Mouse (Mus musculus) MEL-GATA-1-ER (cell line): Measurements from ENCODE around the gene Tbkbp1.

ENCODE experiments used
- DNase-seq: peaks from one replicate; pipeline ENCODE4 v3.0.0-alpha.2; 2012; ENCODE audit warnings: low read depth; ENCODE audit errors: extremely low read depth

Gene Tbkbp1

DNA sequence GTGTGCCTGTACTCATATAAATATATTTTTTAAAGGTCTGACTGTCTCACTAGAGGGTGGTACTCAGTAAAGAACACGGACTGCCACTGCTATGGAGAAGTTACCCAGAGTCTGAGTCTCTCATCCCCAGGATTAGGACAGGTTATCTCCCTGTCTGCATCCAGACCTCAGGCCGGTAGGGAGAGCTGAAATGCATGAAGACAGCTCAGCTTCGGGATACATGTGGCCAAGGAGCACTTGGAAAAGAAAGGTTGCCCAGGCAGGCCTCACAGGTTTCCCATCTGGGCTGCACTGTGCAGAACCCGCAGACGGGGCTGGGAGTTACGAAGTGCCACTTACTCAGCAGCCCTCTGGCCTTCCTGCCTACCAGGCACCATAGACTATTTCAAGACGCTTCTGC lies 5.7 kb upstream of the Tbkbp1 start:
- DNase-seq, result no peak

DNA sequence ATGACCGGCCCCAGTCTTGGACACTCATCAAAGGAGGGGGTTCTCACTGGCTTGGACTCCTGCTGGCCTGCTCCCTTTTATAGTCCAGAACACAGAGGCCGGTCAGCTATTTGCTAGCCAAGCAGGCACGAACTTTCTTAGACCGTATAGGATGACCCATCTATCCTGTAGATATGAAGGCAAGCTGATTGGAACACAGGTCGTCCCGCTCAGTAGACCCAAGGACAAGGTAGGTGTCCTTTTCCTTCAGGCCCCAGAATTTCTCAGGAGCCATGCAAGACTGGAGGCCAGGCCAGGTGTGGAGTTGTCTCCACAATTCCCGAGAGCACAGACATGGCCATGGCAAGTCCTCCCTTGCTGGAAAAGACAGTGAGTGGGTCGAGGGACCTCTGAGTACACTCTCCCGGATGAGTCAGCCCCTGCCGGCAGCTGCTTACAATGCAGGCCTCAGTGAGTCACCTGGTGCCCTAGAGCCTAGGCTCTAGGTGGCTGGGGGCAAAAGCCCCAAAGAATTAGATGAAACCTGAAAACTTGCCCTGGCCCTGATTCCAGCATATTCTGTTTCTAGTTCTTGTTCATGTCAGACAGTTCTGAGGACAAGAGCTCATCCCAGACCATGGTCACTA lies 1.5 kb upstream of the Tbkbp1 start:
- no peak for DNase-seq

DNA sequence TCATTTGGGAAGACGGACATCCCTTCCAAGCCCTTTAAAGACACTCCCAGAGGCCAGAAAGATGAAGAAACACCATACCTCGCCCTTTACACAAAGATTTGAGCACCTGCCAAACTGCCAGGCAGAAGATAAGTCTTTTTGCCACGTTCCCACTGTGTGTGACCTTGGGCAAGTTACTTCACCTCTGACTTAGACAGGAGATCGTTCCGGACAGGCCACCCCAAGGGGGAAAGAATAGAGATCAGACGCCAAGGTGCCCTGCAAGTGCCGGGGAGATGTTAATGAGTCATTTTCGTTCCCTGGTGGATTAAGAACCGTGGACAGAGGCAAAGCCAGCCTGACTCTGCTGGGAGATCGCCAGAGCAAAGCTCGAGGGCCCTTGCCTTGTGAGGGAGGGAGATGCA lies 730 bp upstream of the Tbkbp1 start:
- DNase-seq, result peak; percentile 27

DNA sequence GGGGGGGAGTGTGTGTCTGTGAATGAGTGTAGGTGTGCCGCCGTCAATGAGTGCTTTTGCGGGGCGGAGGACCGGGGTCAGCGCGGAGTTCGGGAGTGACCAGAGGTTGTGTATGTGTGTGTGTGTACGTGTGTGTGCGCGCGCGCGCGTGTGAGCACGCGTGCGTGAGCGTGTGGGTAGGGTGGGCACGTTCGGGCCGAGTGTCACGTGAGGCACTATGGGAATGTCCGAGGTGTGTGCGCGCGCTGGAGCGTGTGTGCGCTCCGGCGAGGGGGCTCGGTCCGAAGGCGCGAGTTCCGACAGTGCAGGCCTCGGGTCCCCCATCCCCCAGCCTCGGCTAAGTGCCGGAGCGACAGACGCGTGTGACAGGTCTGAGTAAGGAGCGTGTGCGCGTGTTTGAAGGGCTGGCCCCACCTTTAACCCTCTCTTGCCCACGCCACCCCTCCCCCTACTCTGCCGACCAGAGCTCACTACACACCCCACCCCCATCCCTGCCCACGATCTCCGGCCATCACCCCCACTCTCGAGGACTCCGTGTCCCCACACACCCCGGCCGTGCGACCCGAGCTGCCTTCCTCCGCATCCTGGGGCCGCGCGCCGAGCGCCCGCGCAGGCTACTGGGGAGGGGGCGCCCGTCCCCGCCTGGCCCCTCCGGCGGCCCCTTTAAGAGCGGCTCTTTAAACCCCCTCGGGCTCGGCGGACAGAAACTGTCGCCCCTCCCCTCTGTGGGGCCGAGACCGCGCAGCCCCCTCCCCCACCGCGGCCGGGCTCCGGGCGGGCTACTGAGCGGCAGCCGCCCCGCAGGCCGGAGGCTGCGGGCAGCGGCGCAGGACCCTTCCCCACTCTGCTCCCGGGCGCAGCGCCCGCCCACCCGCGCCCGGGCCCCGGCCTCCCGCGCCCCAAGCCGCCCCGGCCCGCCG lies 624 bp downstream of the Tbkbp1 start:
- peak; percentile 30 for DNase-seq

DNA sequence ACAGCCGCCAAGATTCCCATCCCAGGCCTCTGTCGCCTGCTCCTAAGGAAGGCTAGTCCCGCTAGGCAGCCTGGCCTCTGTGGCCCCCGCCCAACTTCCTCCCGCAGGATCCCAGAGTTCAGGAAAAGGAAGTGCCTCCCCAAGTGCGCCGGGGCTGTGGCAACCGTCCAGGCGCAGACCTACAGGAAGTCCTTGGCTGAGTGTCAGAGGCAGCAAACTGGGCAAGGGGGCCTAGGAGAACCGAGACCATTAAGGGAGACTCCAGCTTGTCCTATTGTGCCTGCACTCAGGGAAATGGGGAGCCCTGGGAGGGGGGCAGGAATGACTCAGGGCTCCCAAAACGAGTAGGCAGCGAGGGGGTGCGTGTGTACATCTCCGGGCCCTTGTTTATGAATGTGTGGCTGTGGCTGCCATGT lies 1.3 kb downstream of the Tbkbp1 start:
- DNase-seq, result peak; percentile 60

DNA sequence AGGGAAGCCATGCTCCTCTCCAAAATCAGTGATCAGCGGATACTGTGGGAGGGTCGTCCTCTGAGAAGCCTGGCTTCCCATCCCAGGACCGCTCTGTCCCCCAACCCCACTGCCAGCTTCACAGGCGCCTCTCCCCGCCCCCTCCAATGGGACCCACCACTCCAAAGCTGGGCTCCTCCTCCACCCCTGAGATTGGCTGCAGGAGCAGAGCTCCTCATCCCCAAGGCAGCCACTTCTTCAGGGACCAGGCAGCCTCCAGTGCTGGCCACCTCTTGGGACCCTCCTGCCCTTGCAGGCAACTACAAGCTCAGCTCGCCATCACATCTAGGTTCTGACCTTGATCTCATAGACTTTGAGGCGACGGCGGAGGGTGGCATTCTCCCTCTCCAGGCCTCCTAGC lies 2.3 kb downstream of the Tbkbp1 start:
- no peak for DNase-seq

DNA sequence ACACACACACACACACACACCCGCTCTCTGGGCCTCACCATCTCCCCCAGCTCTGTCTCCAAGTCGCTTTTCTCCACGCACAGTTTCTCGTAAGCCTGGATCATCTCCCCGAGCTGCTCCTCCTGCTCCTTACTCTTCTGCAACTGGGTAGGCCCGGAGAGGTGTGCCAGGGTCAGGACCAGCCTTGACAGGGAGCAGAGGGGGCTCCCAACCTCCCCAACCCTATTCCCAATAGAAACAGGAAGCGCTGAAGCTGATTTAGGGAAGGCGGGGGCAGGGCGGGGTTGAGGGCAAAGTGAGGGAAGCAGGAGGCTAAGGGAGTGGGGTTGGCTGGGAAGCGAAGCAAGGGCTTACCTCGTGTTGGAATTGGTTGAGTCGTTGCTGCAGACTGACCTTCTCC lies 2.7 kb downstream of the Tbkbp1 start:
- DNase-seq, result no peak

DNA sequence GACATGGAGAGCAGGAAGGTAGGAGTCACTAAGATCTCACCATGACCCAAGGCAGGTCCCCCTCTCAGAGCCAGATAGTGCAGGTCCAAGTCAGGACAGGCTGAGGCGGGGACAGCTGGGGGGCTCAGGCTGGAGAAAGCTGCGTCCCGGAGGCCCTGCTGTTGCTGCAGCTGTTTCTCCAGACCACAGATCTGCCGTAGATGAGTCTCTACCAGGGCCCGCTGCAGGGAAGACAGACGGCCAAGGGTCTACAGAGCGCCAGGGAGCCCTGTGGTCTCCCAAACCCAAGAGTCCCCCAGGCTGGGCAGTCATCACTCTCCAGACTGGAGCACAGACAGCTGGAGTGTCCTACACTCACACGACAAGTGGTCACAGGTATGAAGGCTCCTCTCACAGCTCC lies 4.0 kb downstream of the Tbkbp1 start:
- no peak for DNase-seq

DNA sequence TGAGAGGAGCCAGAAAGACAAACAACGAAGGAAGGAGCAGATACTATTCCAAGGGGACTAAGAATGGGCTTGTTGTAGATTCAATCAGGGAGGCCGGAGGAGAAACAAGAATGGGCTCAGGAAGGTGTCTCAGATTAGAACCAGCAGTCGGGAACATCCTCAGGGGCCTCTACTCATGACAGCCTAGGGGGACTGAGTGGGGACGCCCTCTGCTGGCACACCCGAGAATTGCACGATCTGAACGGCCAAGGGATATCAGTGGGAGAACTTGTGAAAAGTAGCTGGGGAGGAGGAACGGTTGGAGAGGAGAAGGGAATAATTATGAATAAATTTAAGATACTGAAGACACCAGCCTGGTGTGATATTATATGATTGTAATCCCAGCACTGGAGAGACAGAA lies 4.6 kb downstream of the Tbkbp1 start:
- DNase-seq, result peak; percentile 33

DNA sequence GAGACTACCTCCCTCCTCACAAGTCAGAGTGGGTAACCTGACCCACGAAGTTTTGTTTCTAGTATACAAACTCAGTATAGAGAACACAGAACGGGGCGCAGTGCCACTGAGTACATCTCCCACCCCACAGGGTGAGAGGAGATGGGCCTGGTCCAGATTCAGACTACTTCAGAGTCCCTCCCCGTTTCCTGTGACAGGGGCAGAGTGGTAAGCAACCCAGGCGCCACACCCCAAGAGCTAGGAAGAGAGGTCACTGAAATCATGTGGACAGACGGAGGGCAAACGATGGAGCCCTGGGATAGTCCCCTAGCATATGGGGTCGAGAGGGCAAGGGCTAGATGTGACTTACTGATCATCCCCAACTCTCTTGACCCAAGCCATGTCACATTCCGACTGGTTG lies 5.3 kb downstream of the Tbkbp1 start:
- DNase-seq, result no peak

DNA sequence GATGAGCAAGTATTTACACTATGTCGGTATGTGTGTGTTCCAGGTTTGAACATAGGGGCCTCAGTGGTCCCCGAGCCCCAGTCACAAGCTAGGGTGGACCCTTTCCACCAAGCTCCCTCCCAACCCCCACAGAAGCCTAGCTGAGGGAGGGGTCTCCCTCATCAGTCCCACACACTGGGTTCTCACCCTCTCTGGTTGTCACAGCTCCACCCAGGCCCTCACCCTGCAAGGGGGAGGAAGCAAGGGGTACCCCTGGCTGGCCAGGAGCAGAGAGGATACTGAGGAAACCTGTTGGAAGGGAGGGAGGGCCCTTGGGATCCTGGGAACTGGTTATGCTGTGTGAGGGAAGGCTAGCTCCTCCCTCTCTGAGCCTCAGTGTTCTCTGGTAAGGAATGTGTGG lies 6.0 kb downstream of the Tbkbp1 start:
- DNase-seq, result no peak

DNA sequence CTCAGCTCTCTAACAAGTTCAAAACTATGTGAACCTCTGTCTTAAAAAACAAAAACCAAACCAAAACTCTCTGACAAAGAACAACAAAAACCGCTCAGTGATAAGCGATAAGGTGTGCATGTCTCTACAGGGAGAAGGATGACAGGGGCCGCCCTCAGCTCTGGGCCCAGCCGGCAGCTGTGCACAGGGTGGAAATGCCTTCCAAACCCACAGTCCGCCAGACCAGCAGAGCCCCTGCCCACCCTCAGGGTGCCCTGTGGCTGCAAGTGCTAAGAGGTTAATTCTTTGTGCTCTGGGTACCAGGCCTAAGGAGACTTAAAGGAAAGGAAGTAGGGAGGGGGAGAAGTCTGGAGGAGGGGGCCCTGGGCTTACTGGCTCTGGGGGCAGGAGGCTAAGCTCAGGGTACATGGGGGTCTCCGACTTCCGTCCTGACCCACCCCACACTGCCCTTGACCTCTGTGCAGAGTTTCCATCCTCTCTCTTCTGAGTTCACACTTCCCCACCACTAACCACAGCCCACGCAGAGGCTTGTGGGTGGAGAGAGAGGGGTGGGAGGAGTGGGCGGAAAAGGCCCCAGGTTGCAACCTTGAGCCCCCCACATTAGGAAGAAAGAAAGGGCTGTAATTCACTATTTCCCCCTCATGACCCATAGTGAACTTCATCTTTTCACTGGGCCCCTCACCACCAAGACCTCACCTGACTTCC lies 7.9 kb downstream of the Tbkbp1 start:
- DNase-seq, result no peak

DNA sequence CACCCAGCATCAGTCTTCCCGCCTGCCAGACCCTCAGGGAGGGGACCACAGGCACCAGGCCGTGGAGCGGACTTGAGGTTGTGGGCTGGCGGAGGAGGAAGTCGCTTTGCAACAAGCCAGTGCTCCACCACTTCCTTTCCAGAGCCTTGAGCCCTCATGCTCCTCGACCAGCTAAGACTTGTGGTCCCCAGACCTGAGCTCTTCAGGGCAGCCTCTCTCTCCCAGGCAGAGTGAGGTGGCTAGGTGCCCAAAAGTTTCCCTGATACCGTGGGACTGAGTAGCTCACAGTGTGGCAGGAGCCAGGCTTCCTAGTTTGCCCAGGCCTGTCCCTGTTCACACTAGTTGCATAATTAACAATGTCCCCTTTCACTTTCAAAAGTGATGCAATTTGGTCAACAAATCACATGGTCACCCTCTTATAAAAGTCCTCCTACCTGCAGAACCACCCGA lies 9.1 kb downstream of the Tbkbp1 start:
- no peak for DNase-seq

DNA sequence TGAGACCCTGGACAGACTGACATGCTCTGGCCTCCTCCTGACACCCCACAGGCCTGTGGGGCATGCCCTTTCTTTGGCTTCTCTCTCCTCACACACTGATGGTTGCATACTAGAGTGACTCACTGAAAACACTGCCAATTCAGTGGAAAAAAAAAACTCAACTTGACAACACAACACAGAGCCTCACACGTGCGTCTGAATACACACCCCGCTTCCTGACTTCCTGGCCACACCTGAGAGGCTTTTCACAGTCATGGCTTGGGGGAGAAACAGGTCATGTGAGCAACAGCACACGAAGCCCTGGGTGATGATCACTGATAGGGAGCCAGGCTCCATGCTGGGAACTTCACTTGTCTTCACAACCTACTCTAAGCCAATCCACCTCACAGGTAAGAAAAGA lies 10.5 kb downstream of the Tbkbp1 start:
- no peak for DNase-seq

DNA sequence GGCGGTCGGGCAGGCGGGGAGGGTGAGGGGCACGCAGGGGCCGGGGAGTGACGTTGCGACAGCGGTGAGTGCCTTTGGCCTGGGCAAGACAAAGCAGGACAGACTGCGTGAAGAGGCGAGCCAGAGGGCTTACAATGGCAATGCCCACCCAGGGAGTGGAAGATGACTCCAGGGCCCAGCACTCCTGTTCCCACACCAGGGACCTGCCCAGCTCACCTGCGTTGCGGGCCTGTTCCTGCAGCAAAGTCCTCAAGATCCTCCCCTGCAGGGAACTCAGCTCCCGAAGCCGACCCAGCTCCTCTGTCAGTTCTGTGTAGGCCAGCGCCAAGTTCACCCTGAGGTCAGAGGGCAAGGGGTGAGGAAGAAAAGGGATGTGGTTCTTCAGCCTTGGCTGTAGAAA lies 12.0 kb downstream of the Tbkbp1 start:
- DNase-seq, result no peak

DNA sequence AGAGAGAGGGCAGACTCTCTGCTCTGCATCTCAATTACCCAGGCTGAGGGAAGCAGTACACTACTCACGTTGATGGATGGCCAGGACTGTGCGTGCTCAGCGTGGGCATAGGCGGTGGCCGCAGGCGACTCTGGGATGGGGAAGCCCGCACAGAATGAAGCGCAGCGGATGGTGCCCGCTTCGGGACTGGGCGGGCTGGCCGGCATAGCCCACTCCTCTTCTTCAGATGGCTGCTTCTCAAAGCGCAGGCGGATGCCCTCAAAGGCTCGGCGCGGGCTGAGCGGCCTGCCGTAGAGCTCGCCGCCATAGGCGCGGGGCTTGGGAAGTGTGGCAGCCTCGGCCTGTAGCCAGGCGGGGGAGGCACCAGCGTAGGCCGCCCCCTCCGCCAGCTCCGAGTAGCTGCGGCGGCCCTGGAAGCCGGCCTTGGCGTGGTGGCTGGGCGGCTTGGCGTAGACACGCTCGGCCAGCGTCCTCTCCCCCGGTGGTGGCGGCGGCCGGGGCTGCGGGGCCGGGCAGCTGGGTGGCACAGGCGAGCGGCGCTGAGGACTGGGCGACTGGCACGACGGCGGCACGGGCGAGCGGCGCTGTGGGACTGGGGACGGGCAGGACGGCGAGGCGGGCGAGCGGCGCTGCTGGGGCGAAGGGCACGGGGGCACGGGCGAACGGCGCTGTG lies 12.6 kb downstream of the Tbkbp1 start:
- DNase-seq, result no peak

DNA sequence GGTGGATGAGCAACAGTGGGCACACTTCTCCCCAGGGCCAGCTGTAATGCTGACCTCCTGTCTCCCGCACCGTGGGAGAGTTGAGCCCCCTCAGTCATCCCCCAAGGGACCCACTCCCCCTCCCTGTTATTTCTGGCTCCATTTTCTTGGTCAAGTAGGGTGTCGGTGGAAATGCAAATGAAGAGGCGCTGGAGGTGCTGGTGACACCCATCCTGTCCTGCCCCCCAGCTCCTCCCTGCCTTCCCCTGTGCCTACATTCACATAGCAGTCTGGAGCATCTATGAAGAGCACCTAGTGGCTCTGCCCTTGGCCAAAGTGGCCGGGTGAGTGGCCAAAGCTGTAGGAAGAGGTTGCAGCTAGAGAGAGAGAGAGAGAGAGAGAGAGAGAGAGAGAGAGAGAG lies 18.0 kb downstream of the Tbkbp1 start:
- DNase-seq, result no peak

DNA sequence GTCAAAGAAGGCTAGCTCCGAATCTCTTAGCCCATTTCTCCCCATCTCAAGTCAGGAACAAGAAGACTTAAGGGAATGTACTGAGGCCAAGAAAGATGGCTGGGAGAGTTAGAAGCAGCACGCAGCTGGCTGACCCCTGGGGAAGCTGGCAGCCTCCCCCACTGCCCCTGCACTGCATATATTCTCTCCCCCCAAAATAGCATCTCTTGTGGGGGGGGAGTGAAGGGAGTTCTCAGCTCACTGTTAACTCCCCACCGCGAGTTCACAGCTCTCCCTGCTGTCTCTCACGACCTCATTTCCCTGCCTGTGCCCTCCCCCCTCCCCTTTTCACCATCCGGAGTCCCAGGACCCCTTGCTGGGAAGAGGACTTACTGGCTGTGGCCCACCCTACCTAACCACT lies 19.1 kb downstream of the Tbkbp1 start:
- DNase-seq, result no peak

DNA sequence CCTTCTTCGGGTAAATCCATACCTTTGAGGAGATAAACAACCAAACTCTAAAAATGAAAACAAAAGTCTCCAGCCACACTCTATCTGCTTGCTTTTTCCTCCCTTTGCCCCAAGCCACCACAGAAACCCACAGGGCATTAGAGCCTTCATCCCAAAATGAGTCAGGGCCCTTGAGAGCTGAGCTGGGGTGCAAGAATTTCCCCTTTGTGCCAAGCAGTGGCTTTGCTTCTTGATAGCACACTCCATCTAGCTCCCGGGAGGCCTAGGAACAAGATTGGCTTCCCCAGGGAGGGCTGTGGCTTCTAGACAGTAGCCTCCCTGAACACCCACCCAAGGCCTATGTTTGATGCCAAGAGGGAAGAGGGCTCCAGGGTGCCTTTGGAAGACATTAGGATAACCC lies 19.6 kb downstream of the Tbkbp1 start:
- no peak for DNase-seq

DNA sequence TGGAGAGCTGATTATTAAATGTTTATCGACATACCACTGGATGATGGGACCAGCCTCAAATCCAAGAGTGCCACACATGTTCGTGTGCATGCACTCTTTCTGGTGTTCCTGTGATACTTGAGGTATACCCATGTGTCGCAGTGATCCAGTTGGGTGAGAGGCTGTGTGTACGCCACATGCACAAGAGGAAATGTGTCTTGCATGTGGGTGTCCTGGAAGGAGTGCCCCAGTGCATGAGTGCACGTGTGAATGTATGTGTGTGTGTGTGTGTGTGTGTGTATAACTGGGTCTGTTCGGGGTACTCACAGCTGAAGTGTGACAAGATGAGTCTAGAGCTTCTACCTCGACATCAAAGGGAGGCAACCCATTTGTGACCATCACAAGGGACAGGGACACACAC lies 21.0 kb downstream of the Tbkbp1 start:
- no peak for DNase-seq

DNA sequence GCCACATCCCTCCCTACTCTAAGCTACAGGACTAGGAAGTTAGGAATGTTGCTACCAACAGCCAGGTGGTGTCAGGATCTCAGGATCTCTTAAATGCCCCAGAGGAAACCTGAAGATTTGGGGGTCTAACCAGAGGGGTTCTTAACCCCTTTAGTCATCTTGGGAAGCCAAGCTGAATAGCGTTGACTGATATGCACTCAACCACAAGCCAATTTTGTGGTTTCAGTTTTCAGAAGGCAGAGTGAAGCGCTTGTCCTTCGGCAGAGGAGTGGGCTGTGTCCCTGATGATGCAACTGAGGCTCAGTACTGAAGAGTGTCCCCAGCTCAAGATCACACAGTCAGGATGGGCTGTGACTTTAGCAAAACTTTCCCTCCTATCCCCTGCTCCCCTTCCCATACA lies 22.3 kb downstream of the Tbkbp1 start:
- DNase-seq, result no peak
